Mouse (Mus musculus) liver, embryonic 11.5 days (tissue): ENCODE data around the gene Prpf6. TPM values are rescaled to one million over a fixed set of nuclear protein-coding genes. Genes with fewer than 3 reads are reported as not detected.

Experiments
- ATAC-seq: fragments of 200-750 bp; cut with Nextera tagmentation; replicated peaks from 2 replicates; pipeline ENCODE4 v1.8.0; 2017; ENCODE audit warnings: moderate number of reproducible peaks, mild to moderate bottlenecking, moderate TSS enrichment, moderate library complexity; ENCODE audit not compliant: low FRiP score
- DNase-seq: peaks from one replicate; pipeline ENCODE4 v3.0.0-alpha.2; 2017; ENCODE audit warnings: low spot score
- H3K27ac ChIP-seq: fragments of 300-500 bp; sonication (generic); 2 replicates; pipeline ENCODE4 v1.5.1; 2014; ENCODE audit warnings: mild to moderate bottlenecking, low read depth, low read length, control low read depth
- H3K27me3 ChIP-seq: fragments of 300-500 bp; sonication (generic); replicated peaks from 2 replicates; pipeline ENCODE4 v1.6.1; 2014; ENCODE audit warnings: low read length, mixed read lengths; ENCODE audit not compliant: control insufficient read depth, insufficient read depth
- H3K36me3 ChIP-seq: fragments of 300-500 bp; sonication (generic); 2 replicates; pipeline ENCODE4 v1.6.1; 2014; ENCODE audit warnings: mild to moderate bottlenecking, low read length, moderate library complexity, mixed read lengths; ENCODE audit not compliant: control insufficient read depth, insufficient read depth
- H3K4me1 ChIP-seq: fragments of 300-500 bp; sonication (generic); replicated peaks from 2 replicates; pipeline ENCODE4 v1.6.1; 2014; ENCODE audit warnings: low read length, mixed read lengths; ENCODE audit not compliant: control insufficient read depth, insufficient read depth
- H3K4me2 ChIP-seq: fragments of 300-500 bp; sonication (generic); 2 replicates; pipeline ENCODE4 v1.6.1; 2014; ENCODE audit warnings: mild to moderate bottlenecking, control low read depth, moderate library complexity
- H3K4me3 ChIP-seq: fragments of 300-500 bp; sonication (generic); 2 replicates; pipeline ENCODE4 v1.5.1; 2014; ENCODE audit warnings: low read depth, low read length, control low read depth
- H3K9ac ChIP-seq: fragments of 300-500 bp; sonication (generic); 2 replicates; pipeline ENCODE4 v1.6.1; 2014; ENCODE audit warnings: low read depth, low read length, control low read depth
- H3K9me3 ChIP-seq: fragments of 300-500 bp; sonication (generic); 2 replicates; pipeline ENCODE4 v1.6.1; 2016; ENCODE audit warnings: low read length, inconsistent platforms, mixed read lengths; ENCODE audit not compliant: control insufficient read depth
- WGBS: fragments of 180-500 bp; shearing (Covaris S2); extraction: QIAGEN DNeasy Blood & Tissue Kit; methylation state at CpG from one replicate; pipeline ENCODE4 v1.1.7; 2014; 5-methylcytosine and 5-hydroxymethylcytosine counted together
- polyA plus RNA-seq: library from polyadenylated mRNA; unstranded; fragments of >200 nt; fragmentation: Nextera tagmentation; extraction: Ambion mirVana; gene quantifications from 2 replicates; pipeline ENCODE4 v1.2.1, GENCODE M21; 2014

Prpf6 gene
- polyA plus RNA-seq, 1 experiment from 2014 or later = 63.0 TPM

GRCm38 (mm10) chr2:181583460-181584257 lies 8.0 kb upstream of the Prpf6 start:
- no peak for ATAC-seq
- H3K4me3 ChIP-seq = no peak overlapping the region
- H3K36me3 ChIP-seq = peaks cover 35% of the 10 kb centered on the region
- no peak overlapping the region for H3K4me2 ChIP-seq
- H3K9me3 ChIP-seq = no peaks in the 10 kb centered on the region
- H3K4me1 ChIP-seq = peaks cover 24% of the 10 kb centered on the region
- DNase-seq = peak; percentile 27
- 87% methylated on average over 3 of the region's 3 CpGs for WGBS
- no peaks in the 10 kb centered on the region for H3K27me3 ChIP-seq
- H3K9ac ChIP-seq = no peak overlapping the region
- H3K27ac ChIP-seq = no peak overlapping the region

- Histone ChIP-seq H3K4me2 (no peak within 1 kb of the TSS), H3K4me1 (peaks cover 16% of the 10 kb centered on the region), H3K4me3 (no peak within 1 kb of the TSS), H3K27ac (no peak within 1 kb of the TSS), H3K9me3 (no peaks in the 10 kb centered on the region), H3K9ac (no peak within 1 kb of the TSS), H3K36me3 (peaks cover 42% of the 10 kb centered on the region), H3K27me3 (no peaks in the 10 kb centered on the region)
- 88% methylated on average over 4 of the region's 4 CpGs for whole genome bisulfite sequencing
- no peak for DNase-seq
- ATAC-seq = no peak
Observed at GRCm38 (mm10) chr2:181584411-181584942, 7.2 kb upstream of the Prpf6 start, which contains the start of gene Uckl1. Gene Uckl1, minus strand, starts transcription at chr2:181584892.

GRCm38 (mm10) chr2:181585506-181585905 lies 6.2 kb upstream of the Prpf6 start:
- Histone ChIP-seq H3K4me1 (peaks cover 9% of the 10 kb centered on the region), H3K9me3 (no peaks in the 10 kb centered on the region), H3K27me3 (no peaks in the 10 kb centered on the region), H3K27ac (no peak overlapping the region), H3K9ac (no peak overlapping the region), H3K36me3 (peaks cover 48% of the 10 kb centered on the region), H3K4me3 (no peak overlapping the region), H3K4me2 (no peak overlapping the region)
- 89% methylated on average over 5 of the region's 5 CpGs for WGBS
- DNase-seq = peak; percentile 23
- no peak for ATAC-seq

GRCm38 (mm10) chr2:181586124-181586523 lies 5.5 kb upstream of the Prpf6 start:
- Histone ChIP-seq H3K4me3 (no peak overlapping the region), H3K27me3 (no peaks in the 10 kb centered on the region), H3K9me3 (no peaks in the 10 kb centered on the region), H3K4me2 (no peak overlapping the region), H3K9ac (no peak overlapping the region), H3K4me1 (peaks cover 11% of the 10 kb centered on the region), H3K27ac (no peak overlapping the region), H3K36me3 (peaks cover 48% of the 10 kb centered on the region)
- ATAC-seq = no peak
- no peak for DNase-seq
- WGBS = 92% methylated on average over 3 of the region's 3 CpGs

GRCm38 (mm10) chr2:181587796-181588195 lies 3.9 kb upstream of the Prpf6 start:
- Histone ChIP-seq H3K27ac (no peak overlapping the region), H3K4me1 (peaks cover 18% of the 10 kb centered on the region), H3K27me3 (no peaks in the 10 kb centered on the region), H3K4me2 (no peak overlapping the region), H3K9ac (no peak overlapping the region), H3K4me3 (no peak overlapping the region), H3K9me3 (no peaks in the 10 kb centered on the region), H3K36me3 (peaks cover 48% of the 10 kb centered on the region)
- WGBS = 81% methylated on average over 6 of the region's 6 CpGs
- no peak for ATAC-seq
- DNase-seq = no peak

GRCm38 (mm10) chr2:181588229-181588780 lies 3.4 kb upstream of the Prpf6 start:
- 92% methylated on average over 11 of the region's 11 CpGs for WGBS
- Histone ChIP-seq H3K4me2 (no peak overlapping the region), H3K4me3 (no peak overlapping the region), H3K9ac (no peak overlapping the region), H3K36me3 (peaks cover 48% of the 10 kb centered on the region), H3K4me1 (peaks cover 23% of the 10 kb centered on the region), H3K27ac (no peak overlapping the region), H3K27me3 (no peaks in the 10 kb centered on the region), H3K9me3 (no peaks in the 10 kb centered on the region)
- ATAC-seq (no peak), DNase-seq (no peak)

GRCm38 (mm10) chr2:181589011-181589731 lies 2.5 kb upstream of the Prpf6 start:
- no peak overlapping the region for H3K9ac ChIP-seq

GRCm38 (mm10) chr2:181589732-181590105 lies 1.9 kb upstream of the Prpf6 start:
- no peak for DNase-seq

More at GRCm38 (mm10) chr2:181589011-181589731, 2.5 kb upstream of the Prpf6 start:
- no peak overlapping the region for H3K27ac ChIP-seq
- H3K4me1 ChIP-seq = peaks cover 24% of the 10 kb centered on the region
- peaks cover 45% of the 10 kb centered on the region for H3K36me3 ChIP-seq
- 89% methylated on average over 10 of the region's 10 CpGs for WGBS
- no peak overlapping the region for H3K4me2 ChIP-seq
- DNase-seq (no peak), ATAC-seq (no peak)
- H3K4me3 ChIP-seq = no peak overlapping the region
- no peaks in the 10 kb centered on the region for H3K9me3 ChIP-seq
- no peaks in the 10 kb centered on the region for H3K27me3 ChIP-seq

More at GRCm38 (mm10) chr2:181589732-181590105, 1.9 kb upstream of the Prpf6 start:
- Histone ChIP-seq H3K9me3 (no peaks in the 10 kb centered on the region), H3K27me3 (no peaks in the 10 kb centered on the region), H3K36me3 (peaks cover 40% of the 10 kb centered on the region), H3K9ac (no peak overlapping the region), H3K27ac (no peak overlapping the region), H3K4me1 (peaks cover 24% of the 10 kb centered on the region), H3K4me3 (no peak overlapping the region), H3K4me2 (no peak overlapping the region)
- 95% methylated on average over 9 of the region's 9 CpGs for WGBS
- no peak for ATAC-seq
